Mouse (Mus musculus) ZHBTc4 (cell line): Measurements from ENCODE around the gene Agfg2.
A peak's percentile ranks its signal among the peaks of the same experiment; 100 is the strongest.
"Not testable (repeated sequence)": the region's sequence is repeated elsewhere in the genome, so short reads cannot be mapped to it uniquely, and the experiment has no call there.

ENCODE experiments used
- DNase-seq: peaks from one replicate; pipeline ENCODE4 v3.0.0-alpha.2; 2011; ENCODE audit warnings: low read depth, low spot score

Gene Agfg2

GRCm38 (mm10) chr5:137645091-137645651 lies 39.4 kb downstream of the Agfg2 start:
- DNase-seq: peak; percentile 51

GRCm38 (mm10) chr5:137644484-137644883 lies 40.0 kb downstream of the Agfg2 start:
- DNase-seq: peak; percentile 57

- DNase-seq: peak; percentile 80
Observed at GRCm38 (mm10) chr5:137642886-137643285, 41.6 kb downstream of the Agfg2 start.

GRCm38 (mm10) chr5:137641054-137641453 lies 43.5 kb downstream of the Agfg2 start, which contains the start of gene Sap25:
Gene Sap25 (plus strand): TSS chr5:137641334.
- peak; percentile 95 for DNase-seq

GRCm38 (mm10) chr5:137639472-137639871 lies 45.1 kb downstream of the Agfg2 start:
- DNase-seq: peak; percentile 84

DNA sequence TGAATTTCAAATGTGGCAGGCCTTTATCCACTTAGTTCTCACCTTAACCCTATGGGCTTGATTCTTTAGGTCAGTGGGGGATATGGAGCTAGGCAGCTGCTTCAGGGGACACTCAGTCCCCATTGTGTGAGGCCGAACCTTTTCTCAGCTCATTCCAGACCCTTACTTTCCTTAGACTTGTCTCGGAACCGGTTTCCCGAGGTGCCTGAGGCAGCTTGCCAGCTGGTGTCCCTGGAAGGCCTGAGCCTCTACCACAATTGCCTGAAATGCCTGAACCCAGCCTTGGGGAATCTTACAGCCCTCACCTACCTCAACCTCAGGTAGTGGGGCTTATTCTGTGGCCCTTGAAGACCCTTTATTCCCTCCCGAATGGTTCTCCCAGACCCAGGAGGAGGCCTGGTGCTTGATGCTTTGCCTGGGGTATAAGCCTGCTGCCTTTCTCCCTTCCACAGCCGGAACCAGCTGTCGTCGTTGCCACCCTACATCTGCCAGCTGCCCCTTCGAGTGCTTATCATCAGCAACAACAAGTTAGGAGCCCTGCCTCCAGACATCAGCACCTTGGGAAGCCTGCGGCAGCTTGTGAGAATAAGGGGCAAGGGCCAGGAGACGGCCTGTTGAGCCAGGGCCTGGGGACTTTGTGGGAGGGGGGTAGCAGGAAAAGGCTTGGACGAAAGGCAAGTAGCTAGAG lies 51.0 kb downstream of the Agfg2 start:
- no peak for DNase-seq

DNA sequence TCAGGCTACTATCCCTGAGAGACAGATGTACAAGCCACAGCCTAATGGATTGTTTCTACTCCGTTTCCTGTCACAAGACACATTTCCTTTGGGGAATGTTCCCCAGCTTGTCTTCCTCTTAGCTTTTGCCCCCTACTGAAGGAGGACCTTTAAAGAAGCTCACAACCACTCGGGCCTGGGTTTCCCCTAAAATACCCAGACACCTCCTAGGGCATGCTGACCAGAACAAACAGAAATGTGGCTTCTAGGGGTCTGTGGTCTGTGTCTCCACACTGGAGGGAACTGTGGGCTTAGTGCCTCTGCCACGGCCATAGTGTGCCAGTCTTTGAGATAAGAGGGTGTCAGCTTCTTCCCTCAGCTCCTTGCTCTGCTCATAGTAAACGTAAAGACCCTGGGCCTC lies 52.9 kb downstream of the Agfg2 start:
- no peak for DNase-seq

GRCm38 (mm10) chr5:137631171-137631570 lies 53.4 kb downstream of the Agfg2 start:
- DNase-seq: peak; percentile 95

DNA sequence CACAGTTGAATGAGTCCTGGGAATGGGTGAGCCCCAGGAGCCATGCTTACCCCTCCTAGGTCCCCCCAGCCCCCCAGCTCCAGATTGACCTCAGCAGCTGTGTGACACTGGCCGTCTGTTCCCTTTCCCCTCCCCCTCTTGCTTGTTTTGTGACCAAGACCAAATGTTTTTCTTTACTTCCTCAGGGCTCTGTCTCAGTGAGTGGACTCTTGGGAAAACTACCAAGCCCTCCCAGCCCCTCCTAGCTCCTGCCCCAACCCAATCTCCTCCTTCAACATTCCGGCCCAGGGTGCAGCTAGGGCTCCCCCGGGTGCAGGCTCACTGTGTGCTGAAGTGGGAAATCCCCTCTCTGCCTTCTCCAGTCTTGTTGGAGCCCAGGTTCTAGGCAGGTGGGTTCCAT lies 53.9 kb downstream of the Agfg2 start:
- DNase-seq: peak; percentile 86

DNA sequence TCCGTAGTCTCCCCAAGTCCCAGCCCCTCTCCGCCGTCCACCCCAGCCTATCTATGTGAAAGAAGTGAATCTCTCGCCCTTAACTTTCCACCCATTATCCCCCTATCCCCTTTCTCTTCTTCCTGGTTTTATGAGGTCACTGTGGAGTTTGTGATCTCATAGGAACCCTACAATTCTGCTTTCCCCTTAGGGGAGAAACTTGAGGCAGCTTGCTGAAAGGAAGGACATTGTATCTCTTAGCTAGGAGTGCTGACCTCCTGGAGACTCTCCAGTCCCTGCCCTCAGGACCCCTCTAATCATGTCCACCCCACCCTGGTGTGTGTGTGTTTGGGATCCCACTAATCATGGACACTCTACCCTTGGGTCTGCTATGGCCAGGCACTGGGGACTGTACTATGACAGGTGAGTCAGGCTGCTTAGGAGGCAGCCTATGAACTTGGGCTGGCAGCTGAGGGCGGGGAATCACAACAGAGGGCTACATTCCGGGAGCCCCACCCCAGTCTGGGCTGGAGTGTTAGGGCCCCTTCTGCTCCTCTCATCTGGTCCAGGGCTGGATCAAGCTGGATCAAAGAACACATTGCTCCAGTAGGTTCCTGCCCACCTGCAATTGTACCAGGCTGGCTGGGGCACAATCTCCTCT lies 54.5 kb downstream of the Agfg2 start:
- DNase-seq: peak; percentile 94

GRCm38 (mm10) chr5:137629306-137629721 lies 55.2 kb downstream of the Agfg2 start:
- DNase-seq: peak; percentile 74

GRCm38 (mm10) chr5:137628498-137629305 lies 55.8 kb downstream of the Agfg2 start, which contains the start of the genes Fbxo24, Lrch4 and Gm20605:
Gene Fbxo24 (minus strand): TSS chr5:137629002.
Gene Lrch4 (plus strand): TSS chr5:137629121.
Gene Gm20605 (plus strand): TSS chr5:137629175.
- peak; percentile 100 for DNase-seq

DNA sequence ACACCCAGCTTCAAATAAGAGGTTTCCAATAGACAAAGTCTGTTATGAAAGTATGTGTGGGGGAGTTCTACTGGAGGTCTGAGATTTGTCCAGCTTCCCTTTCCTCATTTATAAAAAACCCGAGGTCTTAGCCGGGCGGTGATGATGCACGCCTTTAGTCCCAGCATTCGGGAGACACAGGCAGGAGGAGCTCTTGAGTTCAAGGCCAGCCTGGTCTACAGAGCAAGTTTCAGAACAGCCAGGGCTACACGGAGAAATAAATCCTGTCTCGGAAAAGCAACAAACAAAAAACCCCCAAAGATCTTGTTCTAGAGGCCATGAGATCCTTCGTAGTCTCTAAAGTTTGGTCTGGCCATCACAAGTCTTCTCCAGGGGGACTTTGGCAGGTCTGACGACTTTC lies 56.5 kb downstream of the Agfg2 start:
- DNase-seq: peak; percentile 45

GRCm38 (mm10) chr5:137623937-137624530 lies 60.5 kb downstream of the Agfg2 start:
- no peak for DNase-seq

GRCm38 (mm10) chr5:137615347-137615746 lies 69.2 kb downstream of the Agfg2 start:
- no peak for DNase-seq

DNA sequence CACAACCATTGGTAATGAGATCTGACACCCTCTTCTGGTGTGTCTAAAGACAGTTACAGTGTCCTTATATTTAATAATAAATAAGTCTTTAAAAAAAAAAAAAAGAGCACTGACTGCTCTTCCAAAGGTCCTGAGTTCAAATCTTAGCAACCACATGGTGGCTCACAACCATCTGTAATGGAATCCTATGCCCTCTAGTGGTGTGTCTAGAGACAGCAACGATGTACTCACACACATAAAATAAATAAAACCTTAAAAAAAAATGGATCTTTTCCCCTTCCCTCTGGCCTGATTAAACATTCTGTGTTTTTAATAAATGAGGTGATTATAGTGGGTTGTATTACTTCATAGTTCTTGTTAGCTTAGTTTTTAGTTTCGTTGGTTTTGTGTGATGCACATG lies 69.6 kb downstream of the Agfg2 start:
- DNase-seq: not testable (repeated sequence)

DNA sequence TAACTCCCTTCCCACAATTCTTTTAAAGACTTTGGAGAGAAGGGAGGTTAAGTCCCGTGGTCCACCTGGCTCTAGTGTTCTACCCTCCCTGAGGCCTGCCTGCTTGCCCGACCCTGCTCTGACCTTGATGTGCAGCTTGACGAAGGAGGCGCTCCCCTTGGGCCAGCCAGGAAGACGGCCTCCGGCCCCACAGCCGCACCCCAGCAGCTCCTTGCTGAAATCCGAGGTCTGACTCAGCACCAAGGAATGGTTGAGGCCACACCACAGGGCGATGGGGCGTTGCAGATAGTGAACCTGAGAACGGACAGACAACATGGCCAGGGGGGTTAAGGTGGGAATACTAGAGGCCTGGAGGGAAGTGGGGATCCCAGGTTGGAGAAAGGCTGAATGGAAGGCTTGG lies 71.0 kb downstream of the Agfg2 start, which contains the start of gene Pcolce:
Gene Pcolce, minus strand, starts transcription at position 235 of the 400 bp plus-strand sequence.
- peak; percentile 74 for DNase-seq

GRCm38 (mm10) chr5:137613076-137613475 lies 71.5 kb downstream of the Agfg2 start:
- no peak for DNase-seq

GRCm38 (mm10) chr5:137611245-137611602 lies 73.3 kb downstream of the Agfg2 start:
- no peak for DNase-seq

GRCm38 (mm10) chr5:137610548-137611244 lies 73.8 kb downstream of the Agfg2 start:
- DNase-seq: peak; percentile 88

DNA sequence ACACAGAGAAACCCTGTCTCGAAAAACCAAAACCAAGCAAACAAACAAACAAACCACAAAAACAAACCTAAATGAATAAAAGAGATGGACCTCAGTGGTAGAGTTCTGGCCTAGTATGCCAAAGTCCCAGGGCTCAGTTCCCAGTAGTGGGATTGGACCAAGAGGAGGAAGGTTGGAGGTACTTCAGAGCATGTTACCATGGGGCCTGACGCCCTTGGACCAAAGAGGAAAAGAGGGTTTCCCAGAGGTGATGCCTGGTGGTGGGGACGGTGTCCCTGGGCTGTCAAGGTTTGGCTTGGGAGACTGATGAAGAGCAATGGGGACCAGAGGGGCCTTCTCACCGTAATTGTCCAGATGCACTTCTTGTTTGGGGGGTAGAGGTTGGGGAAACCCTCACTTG lies 74.5 kb downstream of the Agfg2 start:
- DNase-seq: no peak
